Mouse (Mus musculus): ENCODE measurements around the gene Spo11.

DNA sequence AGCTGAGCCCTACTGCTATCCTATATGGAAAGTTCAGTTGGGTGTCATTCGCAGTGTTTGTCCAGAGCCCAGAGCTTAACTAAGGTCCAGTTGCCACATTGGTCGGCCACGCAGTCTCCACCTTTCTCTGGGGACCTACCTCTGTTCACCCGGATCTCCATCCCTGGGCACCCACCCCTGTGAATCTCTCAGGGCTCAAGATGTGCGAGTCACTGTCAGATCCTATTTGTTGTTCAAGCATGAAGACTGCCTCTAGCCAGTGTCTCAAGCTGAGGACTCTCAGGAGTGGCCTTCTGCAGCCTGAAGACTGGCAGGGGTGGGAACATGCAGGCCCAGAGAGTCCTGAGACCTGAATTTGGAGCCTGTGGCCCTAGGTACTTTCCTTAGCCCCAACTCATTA, 58.6 kb downstream of the Spo11 start:
- TF ChIP-seq POLR2A (IDR thresholded peaks at IDR 0.05; ENCODE audit: borderline replicate concordance, control insufficient read depth, low read depth, low read length) = no peak
- no peak for TF ChIP-seq CTCF (IDR thresholded peaks at IDR 0.05; ENCODE audit: control insufficient read depth, insufficient read depth, low read length)
